Mouse (Mus musculus): Measurements from ENCODE around the gene Zfp973. TPM values are rescaled to one million over a fixed set of nuclear protein-coding genes. Genes with fewer than 3 reads are reported as not detected.
"Not testable (repeated sequence)": the region's sequence is repeated elsewhere in the genome, so short reads cannot be mapped to it uniquely, and the experiment has no call there.

Zfp973 gene
- total RNA-seq (2021) = 10 to 100 TPM in 1 of 2 experiments, 1 to 10 TPM in 1; 8.6 to 12.0 TPM
- long read RNA-seq, experiment 1, partial matches to known transcripts = 0 of 7 reads
- long read RNA-seq, experiment 1, other reads (novel, unspliced or antisense) = 3 of 7 reads
- long read RNA-seq, experiment 2, partial matches to known transcripts = 0 of 1 reads
- long read RNA-seq, experiment 2, other reads (novel, unspliced or antisense) = 1 of 1 reads

GRCm38 (mm10) chr2:176670222-176670621, at the start of gene Zfp973:
Gene Zfp973, plus strand, starts transcription at chr2:176670522.
- DNase-seq = not testable (repeated sequence)

DNA sequence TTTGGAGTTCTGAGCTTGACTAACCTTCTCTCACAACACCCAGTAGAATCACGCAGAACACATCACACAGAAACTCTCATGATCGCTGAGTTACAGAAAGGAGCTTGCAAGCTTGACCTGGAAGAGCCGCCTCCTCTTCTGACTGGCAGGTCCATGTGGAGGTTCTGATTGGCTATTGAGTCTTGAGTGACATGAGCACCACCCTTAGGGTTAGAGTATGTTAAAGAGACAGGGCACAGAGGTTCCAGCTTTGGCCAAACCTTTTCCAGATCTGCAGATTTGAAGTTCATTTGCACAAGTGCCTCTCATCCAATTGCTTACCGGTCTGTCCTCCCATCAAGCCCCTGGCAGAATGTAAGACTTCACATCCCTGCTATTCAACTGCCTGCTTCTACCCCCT, 34.1 kb upstream of the Zfp973 start, which contains the start of gene Gm14308:
Gene Gm14308 (minus strand): TSS at position 101 of the 400 bp plus-strand sequence.
- not testable (repeated sequence) for DNase-seq

DNA sequence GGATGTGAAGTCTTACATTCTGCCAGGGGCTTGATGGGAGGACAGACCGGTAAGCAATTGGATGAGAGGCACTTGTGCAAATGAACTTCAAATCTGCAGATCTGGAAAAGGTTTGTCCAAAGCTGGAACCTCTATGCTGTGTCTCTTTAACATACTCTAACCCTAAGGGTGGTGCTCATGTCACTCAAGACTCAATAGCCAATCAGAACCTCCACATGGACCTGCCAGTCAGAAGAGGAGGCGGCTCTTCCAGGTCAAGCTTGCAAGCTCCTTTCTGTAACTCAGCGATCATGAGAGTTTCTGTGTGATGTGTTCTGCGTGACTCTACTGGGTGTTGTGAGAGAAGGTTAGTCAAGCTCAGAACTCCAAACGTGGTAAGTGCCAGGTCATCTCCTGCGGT, 37.7 kb downstream of the Zfp973 start, which contains the start of gene Gm14305:
Gene Gm14305 (plus strand): TSS at position 278 of the 400 bp plus-strand sequence.
- not testable (repeated sequence) for DNase-seq

Other genes starting within 250 kb of the Zfp973 start
- gene Gm14435, start 246.9 kb upstream of the Zfp973 start, total RNA-seq (2021) = 10 to 100 TPM; 12.9 to 16.8 TPM
- gene Gm14434, start 183.7 kb upstream of the Zfp973 start, total RNA-seq (2021) = not detected
- not detected for gene Zfp967, start 149.5 kb upstream of the Zfp973 start, total RNA-seq (2021)
- gene Gm14308, start 34.2 kb upstream of the Zfp973 start, total RNA-seq (2021) = 1 to 10 TPM; 1.7 to 3.2 TPM
- gene Gm14305, start 37.8 kb downstream of the Zfp973 start, total RNA-seq (2021) = 10 to 100 TPM in 1 of 2 experiments, 1 to 10 TPM in 1; 9.2 to 11.4 TPM
- gene Gm14295, start 128.1 kb downstream of the Zfp973 start, total RNA-seq (2021) = 10 to 100 TPM in 1 of 2 experiments, 1 to 10 TPM in 1; 7.4 to 15.9 TPM
- not detected for gene Gm14408, start 160.6 kb downstream of the Zfp973 start, total RNA-seq (2021)

Measured in adrenal gland, postnatal 10 days (tissue).